Mouse (Mus musculus) neutrophil, adult 5-6 weeks (primary cell): ENCODE data around the gene Mgat4a. TPM values are rescaled to one million over a fixed set of nuclear protein-coding genes. Genes with fewer than 3 reads are reported as not detected.
A peak's percentile ranks its signal among the peaks of the same experiment; 100 is the strongest.

Experiments used
- ATAC-seq: fragments of 151-379, 151-347 bp; 2 replicates; pipeline ENCODE4 v1.8.0; 2017; ENCODE audit warnings: mild to moderate bottlenecking, moderate TSS enrichment; ENCODE audit not compliant: insufficient number of reproducible peaks, poor library complexity, low FRiP score, severe bottlenecking; ENCODE audit errors: extremely low read depth
- total RNA-seq: library from RNA; stranded (forward); fragments of 200-1000 nt; gene quantifications from 2 replicates; pipeline ENCODE4 v1.2.3, GENCODE M21; 2017

Mgat4a gene
- total RNA-seq, 1 experiment from 2014 or later: 47.6 TPM

GRCm38 (mm10) chr1:37427144-37427875 is 113.5 kb downstream of the Mgat4a start:
- no peak for ATAC-seq

- ATAC-seq: peak; percentile 100
Observed at GRCm38 (mm10) chr1:37419420-37419819, 121.4 kb downstream of the Mgat4a start.

- ATAC-seq: no peak
Observed at GRCm38 (mm10) chr1:37415394-37415793, 125.4 kb downstream of the Mgat4a start.

- ATAC-seq: no peak
Observed at GRCm38 (mm10) chr1:37409647-37410046, 131.2 kb downstream of the Mgat4a start.

- no peak for ATAC-seq
Observed at GRCm38 (mm10) chr1:37408678-37409077, 132.1 kb downstream of the Mgat4a start.

GRCm38 (mm10) chr1:37408059-37408458 is 132.8 kb downstream of the Mgat4a start:
- ATAC-seq: no peak

- ATAC-seq: no peak
Observed at GRCm38 (mm10) chr1:37407228-37407627, 133.6 kb downstream of the Mgat4a start.

GRCm38 (mm10) chr1:37405137-37405536 is 135.7 kb downstream of the Mgat4a start:
- ATAC-seq: no peak

- peak; percentile 40; the same call in 1 of the 2 replicates for ATAC-seq
Observed at GRCm38 (mm10) chr1:37401687-37402086, 139.1 kb downstream of the Mgat4a start.

GRCm38 (mm10) chr1:37399734-37400133 is 141.1 kb downstream of the Mgat4a start:
- no peak for ATAC-seq

GRCm38 (mm10) chr1:37398961-37399360 is 141.9 kb downstream of the Mgat4a start:
- no peak for ATAC-seq

GRCm38 (mm10) chr1:37396481-37396880 is 144.3 kb downstream of the Mgat4a start:
- ATAC-seq: no peak

GRCm38 (mm10) chr1:37393174-37393573 is 147.6 kb downstream of the Mgat4a start:
- no peak for ATAC-seq

Other genes with a start within 250 kb of the Mgat4a start
- 28.5 and 32.6 TPM in 2 replicates for gene Inpp4a, start 241.2 kb downstream of the Mgat4a start, total RNA-seq
- gene Coa5, start 110.9 kb downstream of the Mgat4a start, total RNA-seq: 50.0 and 53.8 TPM in 2 replicates
- 52.3 and 57.2 TPM in 2 replicates for gene Unc50, start 110.9 kb downstream of the Mgat4a start, total RNA-seq
- gene 2010300C02Rik, start 179.1 kb upstream of the Mgat4a start, total RNA-seq: 0.12 TPM in 2 replicates